Mouse (Mus musculus) c-Kit-positive CD71-positive TER-119-positive erythroid progenitor cells, embryonic 14.5 days (primary cell): ENCODE measurements around the gene Spon1.

Source experiments
- DNase-seq: peaks from one replicate; pipeline ENCODE4 v3.0.0-alpha.2; 2013; ENCODE audit warnings: low spot score

Spon1 gene

DNA sequence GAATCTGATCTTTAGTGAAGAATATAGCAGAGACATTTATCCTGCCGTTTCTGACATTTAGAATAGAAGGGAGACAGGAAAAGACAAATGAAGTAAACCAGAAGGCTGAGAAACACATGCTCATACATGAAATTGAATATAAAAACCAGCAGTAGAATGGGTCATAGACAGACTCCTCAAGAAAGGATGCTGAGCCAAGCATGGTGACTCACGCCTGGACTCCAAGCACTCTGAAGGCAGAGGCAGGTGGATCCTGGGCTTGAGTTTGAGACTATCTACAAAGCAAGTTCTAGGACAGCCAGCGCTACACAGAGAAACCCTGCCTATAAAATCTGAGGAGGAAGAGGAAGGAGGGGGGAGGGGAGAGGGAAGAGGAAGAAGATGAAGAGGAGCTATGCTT is 324.4 kb downstream of the Spon1 start:
- DNase-seq = no peak

- DNase-seq = no peak
These were observed 325.2 kb downstream of the Spon1 start for GRCm38 (mm10) chr7:114090892-114091545.
